Mouse (Mus musculus) kidney, embryonic 14.5 days (tissue): ENCODE results near the gene Dync2li1. TPM values are rescaled to one million over a fixed set of nuclear protein-coding genes. Genes with fewer than 3 reads are reported as not detected.

Experiments used
- ATAC-seq: fragments of 200-750 bp; cut with Nextera tagmentation; 2 replicates; pipeline ENCODE4 v1.8.0; 2017; ENCODE audit warnings: moderate number of reproducible peaks, mild to moderate bottlenecking, moderate TSS enrichment, moderate library complexity; ENCODE audit not compliant: low FRiP score, low TSS enrichment
- H3K27ac ChIP-seq: fragments of 300-500 bp; sonication (generic); 2 replicates; pipeline ENCODE4 v1.5.1; 2014; ENCODE audit warnings: low read depth, mild to moderate bottlenecking, low read length, moderate library complexity, mixed read lengths
- H3K27me3 ChIP-seq: fragments of 300-500 bp; sonication (generic); 2 replicates; pipeline ENCODE4 v1.6.1; 2014; ENCODE audit warnings: mild to moderate bottlenecking, low read length; ENCODE audit not compliant: control insufficient read depth, insufficient read depth
- H3K36me3 ChIP-seq: fragments of 300-500 bp; sonication (generic); 2 replicates; pipeline ENCODE4 v1.6.1; 2014; ENCODE audit warnings: low read length, mixed read lengths; ENCODE audit not compliant: control insufficient read depth, insufficient read depth
- H3K4me1 ChIP-seq: fragments of 300-500 bp; sonication (generic); 2 replicates; pipeline ENCODE4 v1.6.1; 2014; ENCODE audit warnings: low read length, mixed read lengths; ENCODE audit not compliant: control insufficient read depth, insufficient read depth
- H3K4me2 ChIP-seq: fragments of 300-500 bp; sonication (generic); replicated peaks from 2 replicates; pipeline ENCODE4 v1.6.1; 2014; ENCODE audit warnings: low read depth, mild to moderate bottlenecking, low read length
- H3K4me3 ChIP-seq: fragments of 300-500 bp; sonication (generic); 2 replicates; pipeline ENCODE4 v1.5.1; 2014; ENCODE audit warnings: mild to moderate bottlenecking, low read length
- H3K9ac ChIP-seq: fragments of 300-500 bp; sonication (generic); 2 replicates; pipeline ENCODE4 v1.6.1; 2014; ENCODE audit warnings: low read depth, mild to moderate bottlenecking, low read length, moderate library complexity
- H3K9me3 ChIP-seq: fragments of 300-500 bp; sonication (generic); 2 replicates; pipeline ENCODE4 v1.6.1; 2016; ENCODE audit warnings: low read length; ENCODE audit not compliant: control insufficient read depth
- WGBS: fragments of 180-500 bp; shearing (Covaris S2); extraction: QIAGEN DNeasy Blood & Tissue Kit; methylation state at CpG from one replicate; pipeline ENCODE4 v1.1.7; 2014; 5-methylcytosine and 5-hydroxymethylcytosine counted together
- polyA plus RNA-seq: library from polyadenylated mRNA; unstranded; fragments of >200 nt; fragmentation: Nextera tagmentation; extraction: Ambion mirVana; gene quantifications from 2 replicates; pipeline ENCODE4 v1.2.1, GENCODE M21; 2014

Dync2li1 gene
- polyA plus RNA-seq, 1 experiment from 2014 or later = 48.7 TPM

DNA sequence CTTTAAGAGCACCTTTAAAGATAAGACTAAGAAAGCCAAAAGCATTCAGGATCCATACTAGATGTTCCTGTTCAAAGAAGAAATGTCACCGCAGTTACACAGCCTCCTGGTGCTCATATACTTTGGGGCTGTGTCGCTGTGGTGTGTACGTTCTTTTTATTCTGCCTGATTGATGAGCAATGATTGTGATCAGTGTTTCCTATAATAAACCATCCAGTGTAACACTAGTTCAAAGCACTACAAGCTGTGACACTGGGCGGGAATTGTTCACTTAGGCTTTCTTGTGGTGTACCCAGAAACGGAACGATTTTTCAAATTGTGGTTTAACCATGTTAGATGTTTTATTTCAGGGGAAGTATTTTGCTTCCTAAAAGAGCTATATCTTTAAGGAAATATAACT is 5.5 kb downstream of the Dync2li1 start:
- H3K9me3 ChIP-seq = no peaks in the 10 kb centered on the region
- ATAC-seq = no peak
- no peak overlapping the region for H3K4me3 ChIP-seq
- no peak overlapping the region for H3K27ac ChIP-seq
- H3K4me1 ChIP-seq = no peaks in the 10 kb centered on the region
- H3K36me3 ChIP-seq = no peaks in the 10 kb centered on the region; the same call in 1 of the 2 replicates
- no peak overlapping the region for H3K9ac ChIP-seq
- WGBS = 86% methylated on average over 6 of the region's 6 CpGs
- H3K27me3 ChIP-seq = no peaks in the 10 kb centered on the region
- H3K4me2 ChIP-seq = no peak overlapping the region

DNA sequence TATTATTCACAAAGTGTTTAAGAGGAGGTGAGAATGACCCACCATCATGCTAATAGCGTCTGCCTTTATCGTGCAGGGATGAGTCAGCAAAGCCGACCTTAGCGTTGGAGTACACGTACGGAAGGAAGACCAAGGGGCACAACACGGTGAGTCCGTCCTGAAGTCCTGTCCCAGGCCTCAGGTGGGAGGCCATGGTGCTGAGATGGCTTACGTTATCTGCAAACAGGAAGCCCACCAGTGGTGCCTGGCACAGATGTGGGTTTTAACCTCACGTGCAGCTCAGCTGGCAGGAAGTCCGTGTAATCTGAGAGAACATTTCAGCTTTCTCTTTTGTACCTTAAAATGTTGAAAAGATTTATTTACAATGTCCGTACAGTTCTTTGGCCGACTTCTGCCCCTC is 7.1 kb downstream of the Dync2li1 start:
- Histone ChIP-seq H3K36me3 (no peaks in the 10 kb centered on the region; the same call in 1 of the 2 replicates), H3K27me3 (no peaks in the 10 kb centered on the region), H3K27ac (no peak overlapping the region), H3K4me3 (no peak overlapping the region), H3K9ac (no peak overlapping the region), H3K9me3 (no peaks in the 10 kb centered on the region), H3K4me2 (no peak overlapping the region), H3K4me1 (no peaks in the 10 kb centered on the region)
- WGBS = 82% methylated on average over 13 of the region's 13 CpGs
- no peak for ATAC-seq

DNA sequence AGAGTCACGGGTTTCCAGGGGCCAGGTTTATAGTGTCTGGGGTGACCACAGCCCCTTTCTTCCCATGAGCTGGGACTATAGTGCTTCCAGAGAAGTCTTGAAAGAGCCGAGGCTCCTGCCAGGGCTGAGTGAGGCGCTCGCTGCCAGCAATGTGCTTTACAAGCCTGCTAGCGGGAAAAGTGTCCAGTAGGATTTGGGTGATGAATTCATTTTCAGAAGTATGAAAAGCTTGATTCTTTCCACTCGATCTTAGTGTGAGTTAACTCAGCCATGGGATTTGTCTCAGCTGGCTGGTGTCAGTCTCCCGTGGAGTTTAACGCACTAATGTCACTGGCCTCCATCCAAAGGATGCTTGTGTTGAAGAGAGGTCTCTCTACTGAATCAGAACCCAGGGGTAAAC is 10.0 kb downstream of the Dync2li1 start:
- Histone ChIP-seq H3K36me3 (no peaks in the 10 kb centered on the region; the same call in 1 of the 2 replicates), H3K9me3 (no peaks in the 10 kb centered on the region), H3K9ac (no peak overlapping the region), H3K4me3 (no peak overlapping the region), H3K27ac (no peak overlapping the region), H3K4me2 (no peak overlapping the region), H3K4me1 (no peaks in the 10 kb centered on the region), H3K27me3 (no peaks in the 10 kb centered on the region)
- WGBS = 64% methylated on average over 8 of the region's 8 CpGs
- no peak for ATAC-seq

DNA sequence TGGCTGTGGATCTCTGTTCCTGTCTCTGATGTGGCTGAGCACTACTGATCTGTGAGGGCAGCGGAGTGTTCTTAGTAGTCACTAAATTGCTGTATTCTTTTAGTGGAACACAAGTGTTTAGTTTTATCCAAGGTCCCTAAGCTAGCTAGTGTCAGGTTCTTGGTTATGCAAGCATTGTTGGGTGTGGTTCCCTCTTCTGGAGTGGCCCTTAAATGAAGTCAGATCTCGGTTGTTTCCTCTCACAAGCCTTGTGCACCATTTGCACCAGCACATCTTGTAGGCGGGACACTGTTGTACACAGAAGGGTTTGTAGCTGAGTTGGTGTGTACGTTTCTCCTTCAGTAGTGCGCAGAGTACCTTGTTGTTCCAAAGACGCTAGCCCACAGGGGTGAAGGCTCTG is 11.7 kb downstream of the Dync2li1 start:
- no peaks in the 10 kb centered on the region for H3K9me3 ChIP-seq
- H3K4me3 ChIP-seq = no peak overlapping the region
- H3K27ac ChIP-seq = no peak overlapping the region
- H3K4me1 ChIP-seq = 0 out of 2 replicates have a peak, but pooled peaks cover 2% of the 10 kb centered on the region
- 94% methylated on average over 6 of the region's 6 CpGs for WGBS
- H3K4me2 ChIP-seq = no peak overlapping the region
- H3K27me3 ChIP-seq = no peaks in the 10 kb centered on the region
- ATAC-seq = no peak
- H3K36me3 ChIP-seq = no peaks in the 10 kb centered on the region
- no peak overlapping the region for H3K9ac ChIP-seq

DNA sequence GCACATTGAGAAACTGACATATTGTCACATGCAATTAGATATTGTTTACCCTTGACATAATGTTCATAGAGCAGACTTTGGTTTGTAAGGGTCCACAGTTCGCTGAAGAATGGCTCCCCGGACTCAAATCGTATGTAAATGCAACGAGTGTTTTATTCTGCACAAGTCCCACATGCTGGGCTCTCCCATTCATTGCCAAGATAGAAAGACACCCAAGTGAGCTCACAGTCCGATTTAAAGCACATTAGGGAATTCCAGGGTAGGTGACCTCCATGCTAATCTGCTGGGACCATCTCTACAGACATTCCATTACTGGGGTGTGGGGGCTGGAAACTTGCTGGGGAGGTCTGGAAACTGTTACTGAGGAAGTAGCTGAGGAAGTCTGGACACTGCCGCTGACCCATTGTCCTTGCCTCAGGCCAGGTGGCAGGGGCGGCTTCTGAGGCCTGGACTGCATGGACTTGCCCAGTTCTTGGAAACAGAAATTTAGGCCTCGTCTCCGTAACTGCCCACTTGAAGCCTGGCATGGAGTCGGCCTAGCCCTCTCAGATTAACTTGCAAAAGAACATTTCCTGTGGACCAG is 13.6 kb downstream of the Dync2li1 start:
- Histone ChIP-seq H3K9ac (no peak overlapping the region), H3K4me1 (peaks cover 6% of the 10 kb centered on the region; the same call in 1 of the 2 replicates), H3K4me3 (no peak overlapping the region), H3K9me3 (no peaks in the 10 kb centered on the region), H3K36me3 (no peaks in the 10 kb centered on the region), H3K27ac (no peak overlapping the region), H3K27me3 (no peaks in the 10 kb centered on the region), H3K4me2 (no peak overlapping the region)
- no peak for ATAC-seq
- WGBS = 81% methylated on average over 10 of the region's 10 CpGs

DNA sequence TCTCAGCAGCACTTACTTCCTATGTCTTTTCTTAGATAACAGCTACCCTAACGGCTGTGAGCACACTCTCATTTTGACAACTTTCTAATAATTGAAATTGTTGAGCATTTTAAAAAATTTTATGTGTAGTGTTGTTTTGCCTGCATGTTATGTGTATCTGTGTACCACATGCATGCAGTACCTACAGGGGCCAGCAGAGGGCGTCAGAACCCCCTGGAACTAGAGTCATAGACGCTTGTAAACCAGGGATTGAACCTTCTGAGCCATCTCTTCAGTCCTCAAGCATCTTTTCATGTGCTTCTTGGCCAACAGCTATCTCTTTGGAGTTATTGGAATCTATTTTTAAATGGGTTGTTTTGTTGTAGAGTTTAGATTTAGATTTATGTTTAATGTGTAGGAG is 15.6 kb downstream of the Dync2li1 start:
- Histone ChIP-seq H3K36me3 (no peaks in the 10 kb centered on the region), H3K4me3 (no peak overlapping the region), H3K4me2 (no peak overlapping the region), H3K9me3 (no peaks in the 10 kb centered on the region), H3K27me3 (no peaks in the 10 kb centered on the region), H3K9ac (no peak overlapping the region), H3K4me1 (peaks cover 19% of the 10 kb centered on the region; the same call in 1 of the 2 replicates), H3K27ac (no peak overlapping the region)
- ATAC-seq = no peak
- WGBS = 32% methylated on average over 3 of the region's 3 CpGs

DNA sequence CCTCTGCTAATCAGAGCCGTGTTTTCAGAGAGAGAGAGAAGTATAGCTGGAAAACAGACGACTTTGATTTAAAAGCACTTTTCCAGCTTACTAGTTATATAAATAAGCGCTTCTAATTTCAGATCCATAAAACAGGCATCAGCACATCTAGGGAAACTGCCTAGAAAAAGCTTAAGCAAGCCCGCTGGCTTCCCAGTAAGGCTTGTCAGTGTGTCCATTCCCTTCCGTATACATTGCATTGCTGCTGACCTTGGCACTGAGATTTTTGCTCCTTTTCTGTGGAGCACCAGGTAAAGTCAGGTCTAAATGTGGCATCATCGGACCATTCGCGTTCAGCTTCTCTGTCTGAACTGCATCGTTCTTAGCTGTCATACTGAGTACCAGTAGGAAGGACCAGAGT is 16.0 kb downstream of the Dync2li1 start:
- Histone ChIP-seq H3K9me3 (no peaks in the 10 kb centered on the region), H3K9ac (no peak overlapping the region), H3K4me3 (no peak overlapping the region), H3K4me1 (peaks cover 19% of the 10 kb centered on the region; the same call in 1 of the 2 replicates), H3K36me3 (no peaks in the 10 kb centered on the region), H3K4me2 (no peak overlapping the region), H3K27me3 (no peaks in the 10 kb centered on the region), H3K27ac (no peak overlapping the region)
- no peak for ATAC-seq
- WGBS = 76% methylated on average over 9 of the region's 9 CpGs

DNA sequence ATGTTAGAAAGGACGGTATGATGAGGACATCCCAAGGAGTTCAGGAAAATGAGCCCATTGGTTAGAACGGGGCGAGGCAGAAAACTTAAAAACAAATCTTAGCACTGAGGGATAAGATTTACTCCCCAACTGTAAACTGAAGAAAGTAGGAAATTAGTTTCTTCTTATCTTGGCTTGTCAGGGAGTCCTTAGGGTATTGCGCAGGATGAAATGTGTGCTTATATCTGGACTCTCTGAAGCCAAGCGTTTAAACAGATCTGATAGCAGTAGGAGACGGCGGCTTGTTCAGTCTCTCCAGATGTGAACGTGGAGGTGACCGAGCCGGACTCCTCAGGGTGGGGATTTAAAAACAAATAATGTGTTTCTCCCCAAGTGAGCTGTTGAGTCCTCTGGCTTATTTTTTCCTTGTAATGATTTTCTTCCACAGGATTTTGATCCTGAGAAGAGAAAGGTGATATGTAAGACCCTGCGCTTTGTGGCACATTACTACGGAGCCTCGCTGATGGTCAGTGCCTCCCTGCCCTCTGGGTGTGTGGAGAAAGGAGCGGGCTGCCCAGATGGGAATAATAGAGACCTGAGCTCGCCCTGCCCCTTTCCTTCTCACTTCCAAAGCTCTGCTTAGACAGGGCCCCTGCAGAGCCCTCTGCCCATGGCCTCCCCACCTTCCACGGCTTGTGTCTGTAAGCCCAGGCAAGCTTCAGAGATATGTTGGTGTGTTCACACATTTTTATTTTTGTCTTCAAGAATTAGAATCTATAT is 18.2 kb downstream of the Dync2li1 start:
- H3K4me2 ChIP-seq = no peak overlapping the region
- 45% methylated on average over 16 of the region's 16 CpGs for WGBS
- no peak overlapping the region; the same call in 1 of the 2 replicates for H3K9ac ChIP-seq

DNA sequence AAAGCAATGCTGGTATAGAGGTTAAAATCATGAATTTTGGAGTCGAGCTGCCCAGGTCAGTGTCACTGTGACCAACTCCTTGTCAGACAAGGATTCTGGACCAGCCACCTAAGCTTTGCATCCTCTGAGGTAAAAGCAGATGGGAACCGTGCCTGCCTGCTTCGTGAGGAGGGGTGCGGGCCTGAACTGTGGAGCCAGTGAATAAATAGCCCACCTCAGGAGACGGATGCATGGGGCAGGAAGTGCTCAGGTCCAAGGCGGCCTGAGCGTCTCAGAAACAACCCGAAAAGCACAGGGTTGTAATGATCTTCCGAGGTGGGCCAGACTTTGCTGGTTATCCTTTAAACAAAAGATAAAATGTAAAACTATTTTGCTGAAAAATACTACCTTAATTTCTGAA is 18.8 kb downstream of the Dync2li1 start:
- no peak overlapping the region for H3K9ac ChIP-seq
- no peaks in the 10 kb centered on the region for H3K9me3 ChIP-seq
- WGBS = 38% methylated on average over 9 of the region's 9 CpGs
- no peaks in the 10 kb centered on the region for H3K27me3 ChIP-seq
- H3K27ac ChIP-seq = no peak overlapping the region
- ATAC-seq = no peak
- H3K4me1 ChIP-seq = peaks cover 19% of the 10 kb centered on the region; the same call in 1 of the 2 replicates
- H3K36me3 ChIP-seq = no peaks in the 10 kb centered on the region
- H3K4me3 ChIP-seq = no peak overlapping the region
- H3K4me2 ChIP-seq = no peak overlapping the region

More for the DNA sequence above, 18.2 kb downstream of the Dync2li1 start:
- no peak overlapping the region for H3K27ac ChIP-seq
- no peak overlapping the region for H3K4me3 ChIP-seq
- peaks cover 19% of the 10 kb centered on the region; the same call in 1 of the 2 replicates for H3K4me1 ChIP-seq
- no peak; the same call in 1 of the 2 replicates for ATAC-seq
- H3K36me3 ChIP-seq = no peaks in the 10 kb centered on the region
- H3K9me3 ChIP-seq = no peaks in the 10 kb centered on the region
- H3K27me3 ChIP-seq = no peaks in the 10 kb centered on the region
